Mouse (Mus musculus) ES-E14 (cell line): ENCODE measurements around the gene Hist1h2bq. TPM values are rescaled to one million over a fixed set of nuclear protein-coding genes. Genes with fewer than 3 reads are reported as not detected.
A peak's percentile ranks its signal among the peaks of the same experiment; 100 is the strongest.
"Not testable (repeated sequence)": the region's sequence is repeated elsewhere in the genome, so short reads cannot be mapped to it uniquely, and the experiment has no call there.

Experiments used
- DNase-seq: peaks from one replicate; pipeline ENCODE4 v3.0.0-alpha.2; 2013; ENCODE audit warnings: low read depth, low spot score
- H3K27ac ChIP-seq: 2 replicates; pipeline ENCODE4 v1.5.1; 2012; ENCODE audit warnings: low read depth, mild to moderate bottlenecking, low read length, moderate library complexity, mixed read lengths; ENCODE audit not compliant: poor library complexity, insufficient read depth, severe bottlenecking
- H3K36me3 ChIP-seq: 2 replicates; pipeline ENCODE4 v1.6.1; 2012; ENCODE audit warnings: mild to moderate bottlenecking, low read length, moderate library complexity, mixed read lengths; ENCODE audit not compliant: control insufficient read depth, poor library complexity, insufficient read depth, severe bottlenecking
- H3K4me1 ChIP-seq, 2 experiments: fragments of 150-350 bp in 1 of 2; sonication (generic) in 1 of 2; 2 replicates each; pipeline ENCODE4 v1.6.1; 2012; ENCODE audit warnings: low read length in 2 of 2, mild to moderate bottlenecking in 1 of 2, mixed read lengths in 1 of 2; ENCODE audit not compliant: control insufficient read depth in 2 of 2, insufficient read depth in 2 of 2, poor library complexity in 1 of 2
- H3K4me3 ChIP-seq, 2 experiments: fragments of 150-350 bp in 1 of 2; sonication (generic) in 1 of 2; 2 replicates each; pipeline ENCODE4 v1.5.1; 2012; ENCODE audit warnings: low read length in 2 of 2, low read depth in 1 of 2, mild to moderate bottlenecking in 1 of 2, mixed read lengths in 1 of 2; ENCODE audit not compliant: insufficient read depth in 1 of 2, poor library complexity in 1 of 2, severe bottlenecking in 1 of 2
- H3K9ac ChIP-seq: 2 replicates; pipeline ENCODE4 v1.6.1; 2012; ENCODE audit warnings: low read depth, mild to moderate bottlenecking, low read length, mixed read lengths; ENCODE audit not compliant: poor library complexity, insufficient read depth, severe bottlenecking
- H3K9me3 ChIP-seq: fragments of 150-350 bp; sonication (generic); 2 replicates; pipeline ENCODE4 v1.6.1; 2012; ENCODE audit warnings: low read depth, mild to moderate bottlenecking, low read length; ENCODE audit not compliant: control insufficient read depth, insufficient read depth
- CHD2 ChIP-seq: IDR thresholded peaks from 2 replicates; pipeline ENCODE4 v1.6.1; 2014; ENCODE audit warnings: mild to moderate bottlenecking, low read depth, low read length, inconsistent platforms
- HCFC1 ChIP-seq: IDR thresholded peaks from 2 replicates; pipeline ENCODE4 v1.6.1; 2012; ENCODE audit warnings: low read length, inconsistent platforms, borderline replicate concordance; ENCODE audit not compliant: insufficient read depth
- MAFK ChIP-seq: IDR thresholded peaks from 2 replicates; pipeline ENCODE4 v1.6.1; 2014; ENCODE audit warnings: mild to moderate bottlenecking, low read depth, low read length, inconsistent platforms; ENCODE audit not compliant: insufficient read depth
- ZC3H11A ChIP-seq: IDR thresholded peaks from 2 replicates; pipeline ENCODE4 v1.6.1; 2012; ENCODE audit warnings: low read depth, mild to moderate bottlenecking, inconsistent platforms, low read length, borderline replicate concordance
- ZNF384 ChIP-seq: IDR thresholded peaks from 2 replicates; pipeline ENCODE4 v1.6.1; 2012; ENCODE audit warnings: low read depth, low read length, inconsistent platforms
- in situ Hi-C, 2 experiments: fragments of 600-800 bp; cut with MboI; formaldehyde crosslinking; loops; one replicate each; pipeline ENCODE4 v1.15.1; 2025; ENCODE audit warnings: low sequenced_read_pairs in 2 of 2, inconsistent platforms in 1 of 2; ENCODE audit not compliant: unreplicated experiment in 2 of 2
- total RNA-seq: library from RNA; depleted of rRNA; stranded (reverse); fragments of 300-350 nt; gene quantifications from 2 replicates; pipeline ENCODE4 v1.2.3, GENCODE M21; 2012

The Hist1h2bq gene
- total RNA-seq, 1 experiment = 2,433 TPM

- no peak overlapping the region for H3K27ac ChIP-seq
- no peak for DNase-seq
- 0 out of 2 replicates have a peak, but pooled peaks have one; percentile 51 for TF ChIP-seq MAFK
- no peak for TF ChIP-seq ZNF384
- TF ChIP-seq CHD2 = no peak
- TF ChIP-seq ZC3H11A = no peak
- TF ChIP-seq HCFC1 = no peak
- H3K9me3 ChIP-seq = no peaks in the 10 kb centered on the region
- no peak overlapping the region for H3K4me3 ChIP-seq
- H3K4me1 ChIP-seq = peaks cover 1 to 4% of the 10 kb centered on the region in 2 experiments; a peak in 1 of 4 replicates
- no peaks in the 10 kb centered on the region for H3K36me3 ChIP-seq
- in situ Hi-C loops = no loop called here
- no peak overlapping the region for H3K9ac ChIP-seq
Observed at GRCm38 (mm10) chr13:21847883-21848282, 37.9 kb upstream of the Hist1h2bq start.

GRCm38 (mm10) chr13:21846356-21846755, 36.4 kb upstream of the Hist1h2bq start:
- H3K9me3 ChIP-seq, DNase-seq, in situ Hi-C loops, H3K36me3 ChIP-seq, H3K4me3 ChIP-seq, H3K9ac ChIP-seq, H3K4me1 ChIP-seq, H3K27ac ChIP-seq: not testable (repeated sequence)

GRCm38 (mm10) chr13:21840508-21840907, 30.5 kb upstream of the Hist1h2bq start:
- H3K9me3 ChIP-seq, H3K36me3 ChIP-seq, H3K9ac ChIP-seq, H3K4me3 ChIP-seq, H3K27ac ChIP-seq, DNase-seq, in situ Hi-C loops, H3K4me1 ChIP-seq: not testable (repeated sequence)

- H3K9me3 ChIP-seq, DNase-seq, H3K27ac ChIP-seq, H3K9ac ChIP-seq, H3K36me3 ChIP-seq, H3K4me1 ChIP-seq, H3K4me3 ChIP-seq, in situ Hi-C loops: not testable (repeated sequence)
Observed at GRCm38 (mm10) chr13:21833461-21833860, 23.5 kb upstream of the Hist1h2bq start, which contains the start of the genes Hist1h2ap and Hist1h2br. TSS of gene Hist1h2ap (minus strand) at chr13:21833507. TSS of gene Hist1h2br (plus strand) at chr13:21833743.

- H3K9ac ChIP-seq, H3K4me1 ChIP-seq, in situ Hi-C loops, H3K36me3 ChIP-seq, H3K9me3 ChIP-seq, DNase-seq: not testable (repeated sequence)
- H3K4me3 ChIP-seq = peak within 1 kb of the TSS; percentile 23 to 46; a peak in 1 of 4 replicates
- H3K27ac ChIP-seq = peak within 1 kb of the TSS; percentile 25; the same call in 1 of the 2 replicates
Observed at GRCm38 (mm10) chr13:21831418-21832394, 21.7 kb upstream of the Hist1h2bq start, which contains the start of gene Hist1h4n. TSS of gene Hist1h4n (minus strand) at chr13:21832196.
